Mouse (Mus musculus): ENCODE results near the gene Gm13420. TPM values are rescaled to one million over a fixed set of nuclear protein-coding genes. Genes with fewer than 3 reads are reported as not detected.
"Not testable (repeated sequence)": the region's sequence is repeated elsewhere in the genome, so short reads cannot be mapped to it uniquely, and the experiment has no call there.

Gm13420 gene
- total RNA-seq, 2 experiments from 2014 or later: 0.58 to 0.75 TPM

DNA sequence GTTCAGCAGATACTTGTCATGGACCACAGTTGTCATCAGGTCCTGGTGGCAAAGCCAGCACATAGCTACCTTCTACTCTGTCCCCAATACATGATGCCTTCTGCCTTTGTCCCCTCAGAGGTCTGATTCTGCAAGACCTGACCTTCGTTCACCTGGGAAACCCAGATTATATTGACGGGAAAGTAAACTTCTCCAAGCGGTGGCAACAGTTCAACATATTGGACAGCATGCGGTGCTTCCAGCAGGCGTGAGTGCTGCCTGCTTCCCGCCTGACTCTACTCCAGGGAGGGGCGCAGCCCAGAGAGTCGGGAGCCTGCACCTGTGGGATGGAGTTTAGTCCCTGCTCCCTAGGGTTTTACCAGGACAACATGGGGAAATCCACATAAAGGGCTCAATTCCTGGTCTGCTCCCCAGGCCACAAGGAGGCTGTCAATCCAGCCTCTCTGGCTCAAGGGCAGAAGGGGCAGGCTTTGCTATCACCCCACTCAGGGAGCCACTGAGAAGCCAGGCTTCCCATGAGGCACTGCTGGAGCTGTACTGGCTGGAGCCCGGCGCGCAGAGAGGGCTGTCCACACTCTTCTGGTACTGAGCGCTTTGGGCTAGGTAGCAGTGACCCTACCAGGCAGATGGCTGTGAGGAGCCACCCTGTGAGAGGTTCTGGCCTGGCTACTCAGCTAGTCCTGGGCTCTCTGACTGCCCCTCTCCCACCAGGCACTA, 14.1 kb downstream of the Gm13420 start:
- DNase-seq: no peak

DNA sequence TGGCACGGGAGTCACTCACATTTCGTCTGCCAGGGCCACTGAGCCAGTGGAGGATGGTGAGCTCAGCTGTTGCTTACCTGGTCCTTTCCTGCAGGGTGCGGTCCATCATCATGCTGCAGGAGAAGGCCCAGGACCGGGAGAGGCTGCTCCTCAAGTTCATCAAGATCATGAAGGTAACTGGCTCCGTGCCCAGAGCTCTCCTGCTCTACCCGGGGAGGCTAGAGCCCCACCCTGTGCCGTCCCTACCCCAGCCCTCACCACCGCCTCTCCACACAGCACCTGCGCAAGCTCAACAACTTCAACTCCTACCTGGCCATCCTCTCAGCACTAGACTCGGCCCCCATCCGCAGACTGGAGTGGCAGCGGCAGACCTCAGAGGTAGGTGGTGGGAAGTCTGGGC, 15.8 kb downstream of the Gm13420 start:
- no peak for DNase-seq

- no peak for DNase-seq
These were observed 18.1 kb downstream of the Gm13420 start for GRCm38 (mm10) chr2:29733348-29733747.

GRCm38 (mm10) chr2:29732559-29732958, 18.9 kb downstream of the Gm13420 start:
- no peak for DNase-seq

DNA sequence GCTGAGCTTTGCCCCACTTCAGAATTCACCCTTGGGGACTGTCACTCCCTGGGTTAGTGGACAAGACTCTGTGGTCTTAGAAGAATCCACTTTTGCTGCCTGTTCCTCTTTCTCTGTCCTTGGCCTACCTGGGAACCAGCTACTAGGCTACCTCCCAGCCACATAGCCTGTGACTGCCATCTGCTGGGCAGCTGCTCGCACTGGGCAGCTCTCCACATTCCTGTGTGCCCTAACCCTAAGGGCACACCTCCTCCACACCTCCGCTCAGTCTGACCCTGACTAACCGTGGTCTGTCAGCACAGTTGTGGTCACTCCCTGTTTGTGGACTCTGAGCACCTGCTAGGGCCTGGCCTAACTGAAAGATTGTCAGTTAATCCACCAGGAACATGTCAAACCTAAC, 19.9 kb downstream of the Gm13420 start:
- no peak for DNase-seq

DNA sequence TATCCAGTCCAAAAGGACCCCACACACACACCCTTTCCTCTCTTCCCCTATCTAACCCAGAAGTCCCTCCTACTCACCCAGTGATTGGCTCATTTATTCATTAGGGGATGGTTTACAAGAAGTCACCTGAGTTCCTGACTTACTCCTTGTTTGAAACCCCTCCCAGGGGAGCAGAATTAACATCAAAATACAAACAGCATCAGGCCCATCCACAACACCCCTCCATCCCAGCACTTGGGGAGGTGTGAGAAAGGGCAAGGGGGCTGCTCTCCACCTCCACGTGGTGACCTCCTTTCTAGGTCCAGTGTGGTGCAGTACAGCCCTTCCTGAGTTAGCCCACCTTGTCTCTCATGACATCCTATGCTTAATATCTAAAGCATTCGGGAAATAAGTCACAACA, 22.0 kb downstream of the Gm13420 start:
- no peak for DNase-seq

DNA sequence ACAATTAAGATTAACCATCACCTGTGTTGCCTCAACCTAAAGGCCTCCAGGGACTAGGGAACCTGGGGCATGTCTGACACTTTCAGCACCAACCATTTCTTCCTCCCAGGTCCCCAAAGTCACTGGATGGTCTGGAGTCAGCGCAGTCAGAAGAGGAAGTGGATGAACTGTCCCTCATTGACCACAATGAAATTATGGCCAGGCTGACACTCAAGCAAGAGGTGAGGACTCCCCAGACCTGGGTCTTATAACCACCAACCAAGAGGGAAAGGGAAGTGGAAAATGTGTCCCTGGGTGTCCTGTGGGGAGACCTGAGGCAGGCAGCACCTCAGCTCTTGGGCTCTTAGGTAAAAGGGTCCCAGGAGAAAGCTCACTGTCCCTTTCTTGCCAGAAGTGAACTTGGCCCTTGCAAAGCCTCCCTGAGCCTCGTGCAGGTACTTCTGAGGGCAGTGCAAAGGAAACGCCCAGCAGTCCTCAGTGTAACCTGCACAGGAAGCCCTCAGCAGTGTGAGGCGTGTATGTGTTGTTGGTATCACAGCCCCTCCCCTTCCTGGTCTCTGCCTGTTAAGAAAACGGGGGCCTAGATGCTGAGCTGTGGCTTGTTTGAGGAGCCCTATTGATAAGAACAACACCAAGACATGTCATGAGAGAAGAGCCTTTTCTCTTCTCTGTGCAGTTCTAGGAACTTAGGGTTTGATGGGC, 26.7 kb downstream of the Gm13420 start:
- DNase-seq: no peak

DNA sequence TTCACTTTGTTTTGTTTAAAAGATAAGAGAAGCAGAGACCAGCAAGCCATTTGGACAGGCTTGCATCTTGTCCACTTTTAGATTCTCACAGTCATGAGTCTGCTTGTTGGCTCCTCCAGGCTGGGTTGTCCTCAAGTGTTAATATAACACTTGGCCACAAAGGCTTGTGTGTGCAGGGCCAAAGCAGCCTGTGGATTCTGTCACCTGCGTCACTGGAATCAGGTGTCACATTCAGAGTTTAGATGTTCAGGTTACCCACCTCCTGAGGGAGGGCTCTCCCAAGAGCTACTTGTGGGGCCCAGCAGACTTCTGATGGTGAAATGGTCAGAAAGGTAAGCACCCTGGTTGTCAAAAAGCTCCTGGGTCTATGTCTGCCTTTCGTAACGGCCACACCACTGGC, 28.4 kb downstream of the Gm13420 start:
- DNase-seq: no peak

DNA sequence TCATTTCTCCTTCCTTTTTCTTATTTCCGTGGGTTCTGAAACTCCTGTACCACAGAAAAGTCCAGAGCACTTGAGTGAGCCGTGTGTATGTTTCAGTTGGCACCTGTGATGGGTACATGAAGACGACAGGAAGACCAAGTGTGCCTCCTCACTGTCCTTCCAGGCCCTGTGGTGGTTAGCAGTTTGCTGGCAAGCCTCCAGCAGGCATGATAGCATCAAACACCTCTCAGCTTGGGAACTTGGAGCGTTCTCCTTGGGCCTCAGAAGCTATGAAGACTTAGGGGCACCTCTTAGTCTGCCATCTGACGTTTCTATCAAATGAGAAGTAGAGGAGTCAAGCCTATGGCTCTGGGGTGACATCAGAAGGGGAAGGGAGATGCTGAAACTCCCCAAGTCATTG, 32.9 kb downstream of the Gm13420 start:
- no peak for DNase-seq

DNA sequence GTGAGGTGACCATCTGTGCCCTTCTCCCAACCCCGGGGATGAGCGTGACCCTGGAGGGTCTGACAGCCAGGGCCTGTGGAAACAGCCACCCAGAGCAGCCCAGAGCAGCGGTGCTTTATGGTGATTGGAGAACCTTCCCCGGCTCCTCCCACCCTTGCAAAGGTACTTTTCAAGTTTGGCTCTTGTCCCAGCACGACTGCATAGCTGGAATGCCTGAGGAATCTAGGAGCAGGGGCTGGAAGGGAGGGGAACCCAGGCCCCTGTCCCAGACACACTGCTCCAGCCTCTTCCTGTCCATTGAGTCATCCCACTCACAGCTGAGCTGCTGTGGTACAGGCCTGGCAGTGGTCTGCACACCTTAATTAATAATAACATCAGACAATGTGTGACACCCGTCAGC, 34.8 kb downstream of the Gm13420 start:
- DNase-seq: no peak

DNA sequence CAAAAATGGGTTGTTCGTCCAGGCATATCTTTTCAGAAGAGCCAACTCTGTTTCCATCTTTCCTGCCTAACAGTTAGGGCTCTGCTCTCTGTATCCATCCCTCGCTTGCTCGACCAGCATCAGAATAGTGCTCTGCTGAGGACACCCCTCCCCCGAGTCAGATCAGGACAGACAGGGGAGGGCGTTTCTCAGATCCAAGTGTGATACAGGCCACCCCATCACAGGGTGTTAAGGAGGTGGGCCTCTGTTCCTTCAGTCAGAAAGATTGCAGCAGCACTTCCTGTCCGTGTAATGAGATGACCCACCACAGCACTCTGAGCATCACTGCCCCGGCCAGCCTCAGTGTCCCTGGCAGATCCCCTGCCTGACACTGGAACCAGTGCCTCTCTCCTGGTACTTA, 35.3 kb downstream of the Gm13420 start:
- no peak for DNase-seq

GRCm38 (mm10) chr2:29714127-29714526, 37.4 kb downstream of the Gm13420 start:
- no peak for DNase-seq

GRCm38 (mm10) chr2:29713501-29713900, 38.0 kb downstream of the Gm13420 start:
- no peak for DNase-seq

GRCm38 (mm10) chr2:29711877-29712276, 39.6 kb downstream of the Gm13420 start:
- DNase-seq: no peak

GRCm38 (mm10) chr2:29711038-29711437, 40.4 kb downstream of the Gm13420 start:
- DNase-seq: no peak

DNA sequence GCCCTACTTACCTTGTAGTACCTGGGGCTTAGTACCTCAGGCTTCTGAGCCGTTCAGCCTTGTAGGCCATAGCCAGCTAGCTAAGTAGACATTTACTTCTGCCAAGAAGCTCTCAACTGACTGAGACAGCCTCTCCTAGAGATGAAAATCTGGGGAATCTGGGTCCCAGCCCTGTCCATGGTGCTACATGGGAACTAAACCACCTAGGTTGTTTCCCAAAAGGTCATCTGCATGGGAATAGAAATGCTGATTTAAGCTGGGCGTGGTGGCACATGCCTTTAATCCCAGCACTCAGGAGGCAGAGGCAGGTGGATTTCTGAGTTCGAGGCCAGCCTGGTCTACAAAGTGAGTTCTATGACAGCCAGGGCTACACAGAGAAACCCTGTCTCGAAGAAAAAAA, 43.3 kb downstream of the Gm13420 start:
- DNase-seq: not testable (repeated sequence)

DNA sequence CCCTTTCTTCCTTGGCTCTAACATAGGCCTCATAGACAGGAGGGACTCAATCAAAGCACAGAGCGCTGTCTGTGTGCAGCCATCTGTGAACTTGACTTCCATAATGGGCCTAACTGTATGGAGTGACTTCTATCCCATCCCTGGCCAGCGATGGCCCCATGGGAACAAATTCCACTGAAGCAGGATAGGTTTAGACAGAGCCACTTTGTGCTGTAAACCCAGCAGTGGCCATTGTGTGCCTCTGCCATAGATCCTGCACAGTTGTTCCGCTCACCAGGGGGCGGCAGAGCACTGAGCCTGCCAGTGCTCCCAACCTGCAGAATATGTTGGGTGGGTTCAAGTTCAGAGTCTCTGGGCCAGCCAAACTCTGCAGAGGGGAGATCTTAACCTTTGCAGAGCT, 43.8 kb downstream of the Gm13420 start:
- no peak for DNase-seq

GRCm38 (mm10) chr2:29706726-29707620, 44.5 kb downstream of the Gm13420 start:
- DNase-seq: no peak

DNA sequence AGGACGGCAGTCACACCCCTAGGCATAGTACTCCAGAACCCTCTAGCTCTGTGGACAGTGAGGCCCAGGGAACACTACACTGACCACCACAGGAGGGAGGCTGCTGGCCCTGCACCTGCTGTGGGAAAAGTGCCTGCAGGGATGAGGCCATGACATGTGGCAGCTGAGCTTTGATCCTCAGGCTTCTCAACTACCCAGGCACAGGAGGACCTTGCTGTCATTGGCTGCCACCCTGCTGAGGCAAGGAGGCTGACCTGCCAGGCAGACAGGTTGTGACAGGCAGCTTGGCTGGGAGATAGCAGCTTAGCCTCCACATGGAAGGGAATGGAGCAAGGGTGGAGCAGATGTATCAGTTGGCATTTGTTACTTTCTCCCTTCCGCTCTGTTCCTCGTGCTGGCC, 46.0 kb downstream of the Gm13420 start:
- DNase-seq: no peak

DNA sequence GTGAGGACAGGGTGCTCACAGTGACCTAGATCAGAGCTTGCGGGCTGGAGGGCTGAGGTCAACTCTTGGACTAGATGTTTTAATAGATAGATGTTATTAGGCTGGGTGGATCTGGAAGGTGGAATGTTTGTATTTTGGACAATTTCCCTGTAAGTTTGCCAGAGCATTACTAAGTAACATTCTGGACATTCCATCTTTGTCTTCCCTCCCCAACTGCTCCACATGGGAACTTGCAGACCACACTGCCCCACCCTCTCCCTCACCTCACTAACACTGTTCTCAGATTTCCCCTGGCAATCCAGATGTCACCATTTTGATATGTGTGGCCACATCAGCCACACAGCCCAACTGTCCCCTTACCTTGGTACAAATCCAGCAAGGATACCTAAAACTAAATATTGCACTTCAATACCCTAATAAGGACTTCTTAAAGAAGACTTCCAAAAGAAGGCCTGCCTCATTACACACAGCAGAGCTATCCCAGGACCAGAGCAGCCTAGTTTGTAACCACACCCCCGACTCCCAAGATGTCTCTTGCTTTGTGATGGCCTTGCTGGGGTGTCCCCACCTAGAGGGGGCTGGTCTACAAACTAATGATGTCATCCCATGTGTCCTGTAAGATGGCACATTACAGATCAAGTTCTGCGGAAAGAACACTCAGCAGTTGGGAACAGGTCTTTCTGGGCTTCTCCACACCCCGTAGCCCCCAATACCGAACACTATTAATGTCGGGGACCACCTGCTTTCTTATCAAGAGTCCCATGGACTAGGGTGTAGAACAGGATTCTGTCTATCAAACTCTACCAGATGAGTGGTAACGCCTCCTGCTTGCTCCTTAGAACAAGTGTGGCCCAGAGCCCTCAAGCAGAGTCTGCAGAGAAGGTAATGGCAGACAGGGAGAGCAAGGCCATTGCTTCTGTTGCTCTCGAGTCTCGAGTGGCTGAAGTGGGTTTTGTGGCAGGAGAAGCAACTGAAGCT, 48.1 kb downstream of the Gm13420 start:
- no peak for DNase-seq

DNA sequence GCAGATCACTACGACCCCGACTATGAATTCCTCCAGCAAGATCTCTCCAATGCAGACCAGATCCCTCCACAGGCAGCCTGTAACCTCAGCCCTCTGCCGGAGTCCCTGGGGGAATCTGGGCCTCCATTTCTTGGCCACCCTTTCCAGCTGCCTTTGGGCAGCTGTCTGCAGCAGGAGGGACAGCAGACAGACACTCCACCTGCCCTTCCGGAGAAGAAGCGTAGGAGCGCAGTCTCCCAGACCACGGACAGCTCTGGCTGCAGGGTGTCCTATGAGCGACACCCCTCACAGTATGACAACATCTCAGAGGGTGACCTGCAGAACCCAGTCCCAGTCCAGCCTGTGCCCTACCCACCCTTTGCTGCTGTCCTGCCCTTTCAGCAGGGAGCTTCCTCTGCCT, 49.3 kb downstream of the Gm13420 start:
- no peak for DNase-seq

- no peak for DNase-seq
These were observed 50.1 kb downstream of the Gm13420 start for GRCm38 (mm10) chr2:29701393-29701792.
